Mouse (Mus musculus) lung, embryonic 16.5 days (tissue): ENCODE results near the gene Plscr1. TPM values are rescaled to one million over a fixed set of nuclear protein-coding genes. Genes with fewer than 3 reads are reported as not detected.

Experiments
- ATAC-seq: fragments of 200-750 bp; cut with Nextera tagmentation; 2 replicates; pipeline ENCODE4 v1.8.0; 2017; ENCODE audit warnings: low read depth, mild to moderate bottlenecking, moderate library complexity
- H3K27ac ChIP-seq: fragments of 300-500 bp; sonication (generic); 2 replicates; pipeline ENCODE4 v1.5.1; 2014; ENCODE audit warnings: mild to moderate bottlenecking, control low read depth, low read length
- H3K27me3 ChIP-seq: fragments of 300-500 bp; sonication (generic); 2 replicates; pipeline ENCODE4 v1.6.1; 2014; ENCODE audit warnings: low read depth, low read length, mixed read lengths; ENCODE audit not compliant: control insufficient read depth, insufficient read depth
- H3K36me3 ChIP-seq: fragments of 300-500 bp; sonication (generic); 2 replicates; pipeline ENCODE4 v1.6.1; 2014; ENCODE audit warnings: low read length; ENCODE audit not compliant: control insufficient read depth, insufficient read depth
- H3K4me1 ChIP-seq: fragments of 300-500 bp; sonication (generic); replicated peaks from 2 replicates; pipeline ENCODE4 v1.6.1; 2014; ENCODE audit warnings: low read length, mixed read lengths; ENCODE audit not compliant: control insufficient read depth, insufficient read depth
- H3K4me2 ChIP-seq: fragments of 300-500 bp; sonication (generic); 2 replicates; pipeline ENCODE4 v1.6.1; 2014; ENCODE audit warnings: low read depth, low read length, control low read depth
- H3K4me3 ChIP-seq: fragments of 300-500 bp; sonication (generic); 2 replicates; pipeline ENCODE4 v1.5.1; 2014; ENCODE audit warnings: mild to moderate bottlenecking, low read length, control low read depth
- H3K9ac ChIP-seq: fragments of 300-500 bp; sonication (generic); 2 replicates; pipeline ENCODE4 v1.6.1; 2014; ENCODE audit warnings: low read length, control low read depth
- H3K9me3 ChIP-seq: fragments of 300-500 bp; sonication (generic); 2 replicates; pipeline ENCODE4 v1.6.1; 2016; ENCODE audit warnings: low read length; ENCODE audit not compliant: control insufficient read depth
- WGBS: fragments of 180-500 bp; shearing (Covaris S2); extraction: QIAGEN DNeasy Blood & Tissue Kit; methylation state at CpG from one replicate; pipeline ENCODE4 v1.1.7; 2014; 5-methylcytosine and 5-hydroxymethylcytosine counted together
- polyA plus RNA-seq: library from polyadenylated mRNA; unstranded; fragments of >200 nt; fragmentation: Nextera tagmentation; extraction: Ambion mirVana; gene quantifications from 2 replicates; pipeline ENCODE4 v1.2.1, GENCODE M21; 2015

The Plscr1 gene
- polyA plus RNA-seq, 1 experiment from 2014 or later, result 36.5 TPM

DNA sequence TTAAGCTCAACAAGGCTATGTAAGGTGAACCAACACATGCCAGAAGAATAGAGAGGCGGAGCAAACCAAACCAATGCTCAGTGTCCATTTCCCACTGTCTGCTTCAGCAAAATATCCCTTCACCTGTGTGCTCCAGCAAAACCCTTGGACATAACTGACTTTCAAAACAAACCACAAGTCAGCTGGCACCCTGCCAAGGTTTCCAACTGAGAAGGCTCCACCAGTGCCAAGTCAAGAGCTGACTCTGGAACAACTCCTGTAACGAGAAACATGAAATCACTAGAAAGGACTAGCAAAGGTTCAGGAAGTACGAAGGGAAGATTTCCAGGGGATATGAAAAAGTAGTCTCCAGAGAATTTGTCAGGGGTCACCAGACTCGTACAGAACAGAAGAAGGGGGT is 21.4 kb downstream of the Plscr1 start:
- Histone ChIP-seq H3K4me3 (no peak overlapping the region), H3K9me3 (no peaks in the 10 kb centered on the region), H3K36me3 (peaks cover 19% of the 10 kb centered on the region), H3K4me2 (no peak overlapping the region), H3K27me3 (no peaks in the 10 kb centered on the region), H3K27ac (no peak overlapping the region), H3K4me1 (peaks cover 17% of the 10 kb centered on the region), H3K9ac (no peak overlapping the region)
- ATAC-seq, result 0 out of 2 replicates have a peak, but pooled peaks have one; percentile 15
- 31% methylated on average over 4 of the region's 4 CpGs for WGBS

DNA sequence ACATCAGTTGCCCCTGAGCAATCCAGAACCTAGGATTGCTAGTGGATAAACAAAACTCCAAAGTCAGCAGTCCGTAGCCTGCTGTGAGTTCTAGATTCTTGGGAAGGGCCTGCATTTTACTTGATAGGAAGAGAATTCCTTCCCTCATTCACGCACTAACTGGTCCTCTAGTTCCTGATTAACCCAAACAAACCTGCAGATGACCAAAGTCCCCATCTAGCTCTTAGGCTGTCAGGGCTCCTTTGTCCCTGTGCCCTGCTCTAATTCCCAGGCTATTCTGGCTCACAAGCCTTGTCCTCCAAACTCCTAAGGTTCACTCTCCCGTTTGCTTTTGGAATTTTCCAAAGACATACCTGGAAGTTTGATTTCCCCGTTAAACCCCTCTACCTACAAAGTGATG is 23.1 kb downstream of the Plscr1 start:
- H3K9ac ChIP-seq, result no peak overlapping the region
- no peak overlapping the region for H3K4me3 ChIP-seq
- H3K4me1 ChIP-seq, result peaks cover 23% of the 10 kb centered on the region
- H3K27ac ChIP-seq, result no peak overlapping the region
- H3K9me3 ChIP-seq, result no peaks in the 10 kb centered on the region
- H3K36me3 ChIP-seq, result peaks cover 16% of the 10 kb centered on the region
- H3K4me2 ChIP-seq, result no peak overlapping the region
- no peaks in the 10 kb centered on the region for H3K27me3 ChIP-seq
- ATAC-seq, result no peak
- 78% methylated on average over 4 of the region's 4 CpGs for WGBS

DNA sequence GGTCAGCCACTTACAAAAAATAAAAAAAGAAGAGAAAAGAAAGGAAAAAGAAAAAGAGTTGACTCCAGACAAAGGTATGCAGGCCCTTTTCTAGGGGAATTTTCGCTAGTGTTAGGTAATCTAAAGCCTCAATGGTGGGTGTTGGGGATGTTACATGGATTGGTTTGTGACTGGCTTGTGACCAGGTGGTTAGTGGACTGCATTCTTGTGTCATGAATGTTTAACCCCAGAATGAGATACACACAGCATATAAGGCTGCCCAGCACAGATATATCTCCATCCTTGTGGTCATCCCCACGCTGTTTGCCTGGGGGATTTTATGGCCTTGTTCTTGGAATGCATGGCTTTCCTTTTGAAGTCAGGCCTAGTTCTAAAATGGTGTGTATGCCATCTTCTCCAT is 23.7 kb downstream of the Plscr1 start:
- peaks cover 14% of the 10 kb centered on the region for H3K36me3 ChIP-seq
- H3K9me3 ChIP-seq, result no peaks in the 10 kb centered on the region
- H3K27ac ChIP-seq, result no peak overlapping the region
- H3K4me2 ChIP-seq, result no peak overlapping the region
- ATAC-seq, result no peak
- no peaks in the 10 kb centered on the region for H3K27me3 ChIP-seq
- peaks cover 23% of the 10 kb centered on the region for H3K4me1 ChIP-seq
- WGBS, result 87% methylated on average over 2 of the region's 2 CpGs
- no peak overlapping the region for H3K4me3 ChIP-seq
- no peak overlapping the region for H3K9ac ChIP-seq

DNA sequence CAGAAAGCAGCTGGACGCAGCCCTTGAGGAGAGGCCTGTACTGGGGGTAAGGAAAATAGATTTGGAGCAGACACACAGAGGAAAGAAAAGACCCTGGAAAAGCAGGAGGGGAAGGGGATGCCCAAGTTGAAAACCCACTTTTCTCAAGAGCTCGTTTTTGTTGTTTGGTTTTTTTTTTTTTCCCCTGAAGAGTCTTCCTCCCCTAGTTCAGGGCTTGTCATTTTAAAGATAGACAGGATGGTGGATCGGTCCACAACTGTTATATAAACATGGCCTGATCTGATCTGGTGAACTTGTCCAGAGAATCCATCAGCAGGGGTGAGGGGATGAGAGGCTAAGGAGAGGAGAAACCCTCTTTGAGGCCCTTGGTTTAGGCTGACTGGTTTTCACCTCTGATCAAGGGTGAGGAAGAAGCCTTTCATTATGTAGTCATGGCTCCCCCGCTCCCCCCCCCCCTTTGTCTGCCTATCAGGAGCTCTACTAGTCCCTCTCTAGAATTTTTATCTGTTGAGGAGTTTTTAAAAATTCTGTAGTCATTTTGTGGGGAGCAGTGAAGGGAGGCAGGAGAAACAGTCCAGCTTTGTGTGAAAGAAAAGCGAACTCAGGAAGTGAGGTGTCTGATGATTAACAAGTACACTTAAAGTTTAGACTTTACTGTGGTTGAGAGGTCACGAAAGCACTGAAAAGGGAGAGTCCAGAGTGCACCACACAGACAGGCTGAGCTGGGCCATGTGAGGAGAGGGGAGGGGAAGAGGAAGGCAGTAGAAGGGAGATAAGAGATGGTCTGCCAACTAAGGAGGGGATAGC is 24.6 kb downstream of the Plscr1 start:
- H3K9ac ChIP-seq, result no peak overlapping the region
- peak; percentile 66 for ATAC-seq
- H3K27ac ChIP-seq, result peak overlapping the region; percentile 57; the same call in 1 of the 2 replicates
- no peak overlapping the region for H3K4me3 ChIP-seq
- peaks cover 11% of the 10 kb centered on the region for H3K36me3 ChIP-seq
- peaks cover 23% of the 10 kb centered on the region for H3K4me1 ChIP-seq
- no peaks in the 10 kb centered on the region for H3K9me3 ChIP-seq
- no peak overlapping the region for H3K4me2 ChIP-seq
- no peaks in the 10 kb centered on the region for H3K27me3 ChIP-seq
- WGBS, result 31% methylated on average over 6 of the region's 6 CpGs

DNA sequence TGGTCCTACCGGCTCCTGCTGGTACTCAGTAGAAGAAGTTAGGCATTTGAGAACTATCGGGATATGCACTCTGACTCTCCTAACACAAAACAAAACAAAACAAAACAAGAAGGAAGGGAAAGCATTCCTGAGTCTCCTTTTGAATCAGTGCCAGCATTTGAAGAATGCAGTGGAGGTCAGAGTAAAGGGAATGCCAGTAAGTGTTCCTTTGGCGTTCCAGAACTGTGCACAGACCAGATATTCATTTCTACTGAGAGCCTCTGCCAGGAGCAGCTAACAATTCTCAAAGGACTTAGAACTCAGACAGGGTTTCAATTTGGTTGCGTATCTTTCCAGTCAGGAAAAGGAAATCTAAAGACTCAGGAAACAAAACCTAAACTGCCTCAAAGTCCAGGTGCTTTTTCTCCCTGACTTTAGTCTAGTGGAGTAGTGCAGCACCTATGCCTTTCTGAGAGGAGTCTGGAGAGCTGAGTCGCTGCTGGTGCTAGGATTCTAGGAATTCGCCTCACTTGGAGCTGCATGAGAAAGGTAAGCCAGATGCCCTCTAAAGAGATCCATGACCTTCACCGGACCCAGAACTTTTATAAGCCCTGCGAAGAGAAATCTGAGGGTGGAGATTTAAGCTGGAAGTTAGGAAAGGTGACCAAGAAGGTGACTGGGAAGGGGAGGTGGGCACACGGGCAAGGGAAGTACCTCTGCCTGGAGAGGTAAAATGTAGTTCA is 26.1 kb downstream of the Plscr1 start, which contains the start of gene Plscr2:
Plscr2 (plus strand) TSS at position 117 of the 722 bp plus-strand sequence.
- Histone ChIP-seq H3K4me3 (0 out of 2 replicates have a peak within 1 kb of the TSS, but pooled peaks have one; percentile 10), H3K27ac (peak within 1 kb of the TSS; percentile 41), H3K27me3 (no peaks in the 10 kb centered on the region), H3K9ac (peak within 1 kb of the TSS; percentile 32; the same call in 1 of the 2 replicates), H3K4me2 (no peak within 1 kb of the TSS), H3K36me3 (peaks cover 3% of the 10 kb centered on the region; the same call in 1 of the 2 replicates), H3K9me3 (no peaks in the 10 kb centered on the region), H3K4me1 (peaks cover 22% of the 10 kb centered on the region)
- peak; percentile 65 for ATAC-seq
- WGBS, result 43% methylated on average over 9 of the region's 9 CpGs

DNA sequence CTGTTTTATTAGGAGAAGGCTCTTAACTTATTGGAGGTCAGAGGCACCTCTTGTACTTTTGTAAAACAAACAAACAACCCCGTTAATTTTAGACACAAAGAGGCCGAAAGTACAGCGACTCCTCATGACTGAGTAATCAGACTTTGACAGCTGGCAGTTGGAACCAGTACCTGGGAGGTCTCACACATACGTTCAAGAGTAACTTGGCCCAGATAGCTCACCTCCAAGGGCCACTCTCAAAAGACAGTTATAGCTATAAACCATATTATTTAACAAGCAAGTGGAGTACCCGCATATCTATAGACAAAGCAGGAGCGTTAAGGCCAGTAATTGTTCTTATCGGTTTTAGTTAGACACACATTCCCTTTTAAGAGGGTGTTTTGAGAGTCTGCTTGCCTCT is 26.8 kb downstream of the Plscr1 start:
- 29% methylated on average over 7 of the region's 7 CpGs for WGBS
- Histone ChIP-seq H3K36me3 (no peaks in the 10 kb centered on the region), H3K4me2 (no peak overlapping the region), H3K9ac (no peak overlapping the region), H3K4me3 (no peak overlapping the region), H3K4me1 (peaks cover 19% of the 10 kb centered on the region), H3K27ac (no peak overlapping the region), H3K27me3 (no peaks in the 10 kb centered on the region), H3K9me3 (no peaks in the 10 kb centered on the region)
- ATAC-seq, result no peak

DNA sequence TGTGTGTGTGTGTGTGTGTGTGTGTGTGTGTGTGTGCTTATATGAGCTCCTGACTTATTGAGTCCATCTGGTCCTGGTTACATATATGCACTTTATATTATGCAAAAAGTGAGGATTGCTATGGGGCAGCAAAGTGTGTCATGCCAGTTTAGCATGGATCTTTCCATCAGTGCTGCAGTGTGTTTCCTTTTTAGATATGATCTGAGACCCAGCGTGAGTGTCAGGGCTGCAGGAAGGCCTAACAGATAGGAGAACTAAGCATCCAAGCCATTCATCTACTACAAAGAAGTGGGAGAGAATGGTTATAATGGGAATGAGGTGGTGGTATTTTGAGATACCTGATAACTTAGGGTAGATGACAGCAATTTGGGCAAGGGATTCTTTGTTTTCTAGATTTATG is 30.5 kb downstream of the Plscr1 start:
- peaks cover 13% of the 10 kb centered on the region for H3K4me1 ChIP-seq
- no peak overlapping the region for H3K9ac ChIP-seq
- H3K27ac ChIP-seq, result no peak overlapping the region
- no peak for ATAC-seq
- no peaks in the 10 kb centered on the region for H3K27me3 ChIP-seq
- no peaks in the 10 kb centered on the region for H3K36me3 ChIP-seq
- 58% methylated on average over 1 of the region's 1 CpGs for WGBS
- no peak overlapping the region for H3K4me3 ChIP-seq
- H3K4me2 ChIP-seq, result no peak overlapping the region
- H3K9me3 ChIP-seq, result no peaks in the 10 kb centered on the region

DNA sequence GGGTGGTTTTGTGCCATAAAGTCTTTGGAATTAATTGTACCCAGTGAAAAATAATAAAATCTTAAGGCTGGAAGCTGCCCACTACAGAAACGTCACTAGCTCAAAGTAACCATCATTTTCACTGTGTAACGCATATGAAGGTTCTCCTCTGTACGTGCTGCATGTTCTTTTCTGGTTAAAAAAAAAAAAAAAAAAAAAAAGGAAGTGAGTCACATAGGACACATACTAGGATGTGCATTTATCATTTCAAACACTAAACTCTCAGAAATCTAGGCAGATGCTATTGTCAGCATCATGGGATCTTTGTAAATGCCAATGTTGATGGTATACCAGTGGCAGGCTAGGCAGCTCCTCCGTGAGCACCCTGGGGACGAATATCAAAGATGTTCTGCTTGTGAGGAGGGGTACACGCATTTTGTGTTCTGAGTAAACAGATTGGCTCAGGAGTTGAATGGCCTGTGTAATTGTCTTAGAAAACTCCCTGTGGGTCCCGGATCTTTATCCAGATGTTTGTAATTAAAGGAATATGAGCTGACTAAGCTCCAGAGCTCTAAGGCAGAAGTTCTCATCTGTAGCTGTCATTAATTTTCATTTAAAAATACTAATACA is 33.1 kb downstream of the Plscr1 start:
- no peaks in the 10 kb centered on the region for H3K9me3 ChIP-seq
- no peaks in the 10 kb centered on the region for H3K4me1 ChIP-seq
- no peak overlapping the region for H3K4me3 ChIP-seq
- no peaks in the 10 kb centered on the region for H3K27me3 ChIP-seq
- no peak for ATAC-seq
- H3K27ac ChIP-seq, result no peak overlapping the region
- H3K4me2 ChIP-seq, result no peak overlapping the region
- H3K36me3 ChIP-seq, result no peaks in the 10 kb centered on the region
- no peak overlapping the region for H3K9ac ChIP-seq
- 50% methylated on average over 7 of the region's 7 CpGs for WGBS

DNA sequence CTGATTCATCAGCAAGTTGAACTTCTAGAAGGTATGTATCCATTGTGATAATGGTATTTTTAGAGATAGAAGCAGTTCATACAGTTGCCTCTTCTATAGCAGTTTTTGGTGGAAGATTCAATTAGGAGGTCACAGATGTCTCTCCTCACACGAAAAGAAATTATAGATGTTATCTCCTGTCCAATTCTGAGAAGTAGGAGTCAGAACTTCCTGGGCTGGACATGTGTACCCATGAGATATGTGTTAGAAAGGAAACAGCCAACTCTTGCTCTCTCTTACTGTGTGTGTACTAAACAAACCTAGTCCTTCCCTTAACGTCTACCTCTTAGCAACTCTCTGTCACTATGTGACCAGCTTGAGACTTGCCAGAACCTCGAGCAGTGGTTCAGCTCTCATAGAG is 40.1 kb downstream of the Plscr1 start:
- Histone ChIP-seq H3K4me2 (no peak overlapping the region), H3K4me1 (no peaks in the 10 kb centered on the region), H3K36me3 (no peaks in the 10 kb centered on the region), H3K4me3 (no peak overlapping the region), H3K9ac (no peak overlapping the region), H3K27ac (no peak overlapping the region), H3K27me3 (no peaks in the 10 kb centered on the region), H3K9me3 (no peaks in the 10 kb centered on the region)
- 54% methylated on average over 3 of the region's 3 CpGs for WGBS
- no peak for ATAC-seq
